12 mouse cellular contexts compared by ENCODE assay signal in the genomic region with DNA sequence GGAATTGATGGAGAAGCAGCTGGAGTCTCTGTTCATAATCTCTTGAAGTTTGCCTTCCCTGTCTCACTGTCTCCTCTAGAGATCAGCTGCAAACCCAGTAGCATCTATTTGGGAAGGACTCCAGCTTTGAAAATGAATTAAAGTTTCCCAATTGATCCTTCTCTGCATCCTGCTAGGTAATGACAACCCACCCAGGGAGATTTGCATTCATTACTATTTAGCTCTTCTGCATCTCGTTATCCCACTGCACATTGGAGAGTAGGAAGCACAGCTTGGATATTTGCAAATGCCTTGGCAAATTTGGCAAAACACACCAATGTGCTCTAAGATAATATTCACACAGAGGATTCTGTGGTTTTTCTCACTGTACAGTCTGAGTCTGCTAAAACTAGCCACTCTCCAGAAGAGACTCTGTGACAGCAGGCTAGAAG.
DNase-seq lines count a peak whose midpoint lies in the region.
"Had no signal": no experiment of that assay in that cellular context is flagged by ENCODE, and none has a peak within 500 bp of the region (broad histone marks: within the 10 kb centered on the region; RNA-seq: fewer than 3 reads in every experiment).

No protein-coding gene starts in this region.

- intact Hi-C loops in left cerebral cortex, postnatal 14 days (cut with DNase I) = no loop called here

- DNase-seq in frontal cortex, adult 2 months (ENCODE audit: extremely low spot score in 1 of 2, low spot score in 1 of 2) = peak; percentile 13 to 52
- no peak for DNase-seq in frontal cortex, postnatal 10 days (ENCODE audit: low spot score in 2 of 2)
- peak; percentile 30 for DNase-seq in right cerebral cortex, adult 18-20 months
- no peak for DNase-seq in right cerebral cortex, postnatal 4 days
- peak; percentile 5 to 7 for DNase-seq in left cerebral cortex, postnatal 14 days (ENCODE audit: low spot score in 2 of 2)
- DNase-seq in telencephalon, adult 2 months (ENCODE audit: low read depth, low spot score) = peak; percentile 79
- DNase-seq in adrenal gland, postnatal 36 days = no peak
- no peak for DNase-seq in kidney, postnatal 36 days
- DNase-seq: B cell, adult 2 months; cerebellum, adult 9-11 months; embryo, embryonic 11 days; heart, postnatal 36 days had no signal

Comparison
In these comparisons a context has a peak if more than half of its experiments do, and no peak if none do; other contexts are left out.
1. DNase-seq: peak in frontal cortex, adult 2 months (2 of 2), right cerebral cortex, adult 18-20 months (single experiment), left cerebral cortex, postnatal 14 days (2 of 2) and telencephalon, adult 2 months (single experiment); none in frontal cortex, postnatal 10 days (0 of 2), right cerebral cortex, postnatal 4 days (single experiment), adrenal gland, postnatal 36 days (0 of 2) and kidney, postnatal 36 days (0 of 2).